Mouse (Mus musculus): ENCODE measurements around the gene Ffar1. TPM values are rescaled to one million over a fixed set of nuclear protein-coding genes. Genes with fewer than 3 reads are reported as not detected.
"Not testable (repeated sequence)": the region's sequence is repeated elsewhere in the genome, so short reads cannot be mapped to it uniquely, and the experiment has no call there.

The Ffar1 gene
- polyA plus RNA-seq, 1 experiment = 0.50 TPM

GRCm38 (mm10) chr7:30844676-30845297 lies 16.6 kb downstream of the Ffar1 start:
- H3K27ac ChIP-seq (ENCODE audit: control insufficient read depth, insufficient read depth, low read length) = no peak overlapping the region
- no peak overlapping the region for H3K4me3 ChIP-seq (ENCODE audit: control insufficient read depth, insufficient read depth, low read length)
- WGBS = 88% methylated on average over 7 of the region's 7 CpGs
- no peaks in the 10 kb centered on the region for H3K36me3 ChIP-seq (ENCODE audit: control insufficient read depth, insufficient read depth, low read length)
- DNase-seq = no peak
- TF ChIP-seq CTCF (IDR thresholded peaks at IDR 0.05; ENCODE audit: borderline replicate concordance, control insufficient read depth, extremely low read depth, insufficient read depth, low read length, poor library complexity) = no peak
- no peak for TF ChIP-seq POLR2A (IDR thresholded peaks at IDR 0.05; ENCODE audit: control insufficient read depth, extremely low read depth, insufficient read depth, low read length, poor library complexity)
- H3K4me1 ChIP-seq (replicated peaks; ENCODE audit: control insufficient read depth, insufficient read depth, low read length) = no peaks in the 10 kb centered on the region
- H3K27me3 ChIP-seq (ENCODE audit: control insufficient read depth, insufficient read depth, low read length) = no peaks in the 10 kb centered on the region

DNA sequence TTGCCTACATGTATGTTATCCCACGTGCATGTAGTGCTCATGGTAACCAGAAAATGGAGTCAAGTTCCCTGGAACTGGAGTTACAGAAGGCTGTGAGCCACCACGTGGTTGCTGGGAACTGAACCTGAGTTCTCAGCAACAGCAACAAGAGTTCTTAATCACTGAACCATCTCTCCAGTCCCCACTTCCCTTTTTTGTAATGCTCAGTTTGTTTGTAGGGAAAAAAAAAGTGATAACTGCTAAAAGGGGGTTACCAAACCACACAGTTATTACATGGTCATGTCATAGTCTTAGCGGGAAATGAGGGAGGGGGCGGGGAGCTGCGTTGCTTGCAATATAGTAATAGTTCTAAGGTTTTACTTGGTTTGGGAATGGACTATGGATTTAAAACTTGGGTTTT lies 19.3 kb downstream of the Ffar1 start:
- TF ChIP-seq CTCF (IDR thresholded peaks at IDR 0.05; ENCODE audit: borderline replicate concordance, control insufficient read depth, extremely low read depth, insufficient read depth, low read length, poor library complexity) (no peak), POLR2A (IDR thresholded peaks at IDR 0.05; ENCODE audit: control insufficient read depth, extremely low read depth, insufficient read depth, low read length, poor library complexity) (no peak)
- no peaks in the 10 kb centered on the region for H3K27me3 ChIP-seq (ENCODE audit: control insufficient read depth, insufficient read depth, low read length)
- no peak overlapping the region for H3K27ac ChIP-seq (ENCODE audit: control insufficient read depth, insufficient read depth, low read length)
- H3K36me3 ChIP-seq (ENCODE audit: control insufficient read depth, insufficient read depth, low read length) = no peaks in the 10 kb centered on the region
- no peaks in the 10 kb centered on the region for H3K4me1 ChIP-seq (replicated peaks; ENCODE audit: control insufficient read depth, insufficient read depth, low read length)
- H3K4me3 ChIP-seq (ENCODE audit: control insufficient read depth, insufficient read depth, low read length) = no peak overlapping the region
- no peak for DNase-seq
- 13% methylated on average over 5 of the region's 5 CpGs for WGBS

DNA sequence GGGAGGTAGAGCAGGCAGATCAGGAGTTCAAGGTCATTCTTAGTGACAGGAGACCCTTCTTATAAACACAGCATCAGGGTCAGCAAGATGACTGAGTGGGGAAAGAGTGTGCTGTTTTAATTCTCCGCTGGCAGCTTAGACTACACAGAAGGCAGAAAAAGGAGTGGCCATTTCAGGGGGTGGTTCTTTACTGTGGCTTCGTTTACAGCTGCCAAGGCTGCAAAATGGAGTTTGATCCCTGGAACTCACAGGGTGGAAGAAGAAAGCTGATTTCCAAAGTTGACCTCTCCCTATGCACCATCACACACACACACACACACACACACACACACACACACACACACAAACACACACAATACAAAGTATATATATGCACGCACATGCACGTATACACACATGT lies 20.0 kb downstream of the Ffar1 start:
- no peak overlapping the region for H3K4me3 ChIP-seq (ENCODE audit: control insufficient read depth, insufficient read depth, low read length)
- no peaks in the 10 kb centered on the region for H3K27me3 ChIP-seq (ENCODE audit: control insufficient read depth, insufficient read depth, low read length)
- WGBS = 80% methylated on average over 4 of the region's 4 CpGs
- no peak overlapping the region for H3K27ac ChIP-seq (ENCODE audit: control insufficient read depth, insufficient read depth, low read length)
- H3K4me1 ChIP-seq (replicated peaks; ENCODE audit: control insufficient read depth, insufficient read depth, low read length) = no peaks in the 10 kb centered on the region
- H3K36me3 ChIP-seq (ENCODE audit: control insufficient read depth, insufficient read depth, low read length) = no peaks in the 10 kb centered on the region
- DNase-seq = no peak
- TF ChIP-seq CTCF (IDR thresholded peaks at IDR 0.05; ENCODE audit: borderline replicate concordance, control insufficient read depth, extremely low read depth, insufficient read depth, low read length, poor library complexity) (no peak), POLR2A (IDR thresholded peaks at IDR 0.05; ENCODE audit: control insufficient read depth, extremely low read depth, insufficient read depth, low read length, poor library complexity) (no peak)

- no peak overlapping the region for H3K27ac ChIP-seq (ENCODE audit: control insufficient read depth, insufficient read depth, low read length)
- 95% methylated on average over 3 of the region's 3 CpGs for WGBS
- H3K36me3 ChIP-seq (ENCODE audit: control insufficient read depth, insufficient read depth, low read length) = no peaks in the 10 kb centered on the region
- H3K27me3 ChIP-seq (ENCODE audit: control insufficient read depth, insufficient read depth, low read length) = no peaks in the 10 kb centered on the region
- DNase-seq = no peak
- H3K4me3 ChIP-seq (ENCODE audit: control insufficient read depth, insufficient read depth, low read length) = no peak overlapping the region
- TF ChIP-seq CTCF (IDR thresholded peaks at IDR 0.05; ENCODE audit: borderline replicate concordance, control insufficient read depth, extremely low read depth, insufficient read depth, low read length, poor library complexity) (no peak), POLR2A (IDR thresholded peaks at IDR 0.05; ENCODE audit: control insufficient read depth, extremely low read depth, insufficient read depth, low read length, poor library complexity) (no peak)
- H3K4me1 ChIP-seq (replicated peaks; ENCODE audit: control insufficient read depth, insufficient read depth, low read length) = no peaks in the 10 kb centered on the region
Measured at GRCm38 (mm10) chr7:30840306-30840705, 21.1 kb downstream of the Ffar1 start.

DNA sequence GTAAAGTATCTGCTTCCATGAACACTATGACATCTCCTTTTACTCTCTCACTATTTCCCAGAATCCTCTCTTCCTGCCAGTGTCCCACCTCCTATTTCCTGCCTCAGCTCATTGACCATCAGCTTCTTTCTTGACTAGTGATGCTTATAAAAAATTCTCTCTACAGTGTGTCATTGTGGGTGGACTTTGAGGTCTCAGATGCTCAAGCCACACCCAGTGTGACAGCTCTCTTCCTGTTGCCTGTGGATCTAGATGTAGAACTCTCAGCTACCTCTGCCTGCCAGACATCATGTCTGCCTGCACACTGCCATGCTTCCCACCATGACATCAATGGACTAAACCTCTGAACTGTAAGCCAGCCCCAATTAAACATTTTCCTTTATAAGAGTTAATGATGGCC lies 24.1 kb downstream of the Ffar1 start:
- TF ChIP-seq POLR2A (IDR thresholded peaks at IDR 0.05; ENCODE audit: control insufficient read depth, extremely low read depth, insufficient read depth, low read length, poor library complexity) (no peak), CTCF (IDR thresholded peaks at IDR 0.05; ENCODE audit: borderline replicate concordance, control insufficient read depth, extremely low read depth, insufficient read depth, low read length, poor library complexity) (no peak)
- peaks cover 2% of the 10 kb centered on the region for H3K4me1 ChIP-seq (replicated peaks; ENCODE audit: control insufficient read depth, insufficient read depth, low read length)
- no peaks in the 10 kb centered on the region for H3K27me3 ChIP-seq (ENCODE audit: control insufficient read depth, insufficient read depth, low read length)
- no peak overlapping the region for H3K27ac ChIP-seq (ENCODE audit: control insufficient read depth, insufficient read depth, low read length)
- H3K4me3 ChIP-seq (ENCODE audit: control insufficient read depth, insufficient read depth, low read length) = no peak overlapping the region
- DNase-seq = no peak
- no peaks in the 10 kb centered on the region for H3K36me3 ChIP-seq (ENCODE audit: control insufficient read depth, insufficient read depth, low read length)

- H3K27me3 ChIP-seq (ENCODE audit: control insufficient read depth, insufficient read depth, low read length); H3K4me3 ChIP-seq (ENCODE audit: control insufficient read depth, insufficient read depth, low read length); H3K4me1 ChIP-seq (replicated peaks; ENCODE audit: control insufficient read depth, insufficient read depth, low read length); DNase-seq; H3K36me3 ChIP-seq (ENCODE audit: control insufficient read depth, insufficient read depth, low read length); H3K27ac ChIP-seq (ENCODE audit: control insufficient read depth, insufficient read depth, low read length): not testable (repeated sequence)
- 4% methylated on average over 7 of the region's 11 CpGs for whole genome bisulfite sequencing
Measured at GRCm38 (mm10) chr7:30832684-30833083, 28.7 kb downstream of the Ffar1 start.

- Histone ChIP-seq H3K27me3 (ENCODE audit: control insufficient read depth, insufficient read depth, low read length) (no peaks in the 10 kb centered on the region), H3K4me1 (replicated peaks; ENCODE audit: control insufficient read depth, insufficient read depth, low read length) (peaks cover 3% of the 10 kb centered on the region), H3K27ac (ENCODE audit: control insufficient read depth, insufficient read depth, low read length) (no peak overlapping the region), H3K36me3 (ENCODE audit: control insufficient read depth, insufficient read depth, low read length) (no peaks in the 10 kb centered on the region), H3K4me3 (ENCODE audit: control insufficient read depth, insufficient read depth, low read length) (no peak overlapping the region)
- 7% methylated on average over 11 of the region's 17 CpGs for WGBS
- no peak for DNase-seq
- TF ChIP-seq POLR2A (IDR thresholded peaks at IDR 0.05; ENCODE audit: control insufficient read depth, extremely low read depth, insufficient read depth, low read length, poor library complexity) = no peak
- TF ChIP-seq CTCF (IDR thresholded peaks at IDR 0.05; ENCODE audit: borderline replicate concordance, control insufficient read depth, extremely low read depth, insufficient read depth, low read length, poor library complexity) = no peak
Measured at GRCm38 (mm10) chr7:30832261-30832660, 29.1 kb downstream of the Ffar1 start.
